Mouse (Mus musculus) MN1 (cell line): ENCODE measurements around the gene Kcna7.
A peak's percentile ranks its signal among the peaks of the same experiment; 100 is the strongest.

Experiments
- DNase-seq: peaks from one replicate; pipeline ENCODE4 v3.0.0-alpha.2; 2016; ENCODE audit warnings: low spot score

Kcna7 gene

DNA sequence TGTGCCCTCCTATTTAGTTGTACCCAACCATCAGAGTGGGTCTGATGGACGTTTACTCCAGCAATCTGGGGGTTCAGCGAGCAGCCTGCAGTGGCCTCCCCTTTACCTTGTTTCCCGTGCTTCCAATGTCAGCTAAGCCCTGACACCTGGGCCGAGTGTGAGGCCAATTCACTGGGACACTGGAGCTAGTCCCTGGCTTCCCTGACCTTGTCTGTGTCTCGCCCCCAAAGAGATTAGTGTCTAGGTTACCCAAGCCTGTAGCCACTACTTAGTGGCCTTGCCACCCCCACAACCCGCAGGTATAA lies 15.1 kb downstream of the Kcna7 start, which contains the start of gene Lhb:
Gene Lhb (plus strand): TSS at position 206 of the 305 bp plus-strand sequence.
- DNase-seq: no peak

GRCm38 (mm10) chr7:45421194-45421593 lies 15.7 kb downstream of the Kcna7 start:
- no peak for DNase-seq

GRCm38 (mm10) chr7:45426556-45426955 lies 21.1 kb downstream of the Kcna7 start:
- DNase-seq: no peak

DNA sequence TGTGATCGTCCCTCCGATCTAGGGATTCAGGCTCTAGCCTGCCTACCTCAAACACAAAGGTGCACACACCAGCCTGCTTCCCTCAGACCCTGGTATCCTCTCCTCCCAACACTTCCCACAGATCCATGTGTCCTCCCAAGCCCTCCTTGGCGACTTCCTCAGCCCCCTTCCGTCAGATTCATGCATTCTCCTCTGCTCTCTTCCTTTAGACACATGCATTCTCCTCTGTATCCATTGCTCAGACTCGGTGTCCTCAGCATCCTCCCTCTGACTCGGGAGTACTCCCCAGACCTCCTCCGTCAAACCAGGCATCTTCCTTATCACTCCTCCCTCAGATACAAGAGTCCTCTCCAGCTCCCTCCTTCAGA lies 28.4 kb downstream of the Kcna7 start:
- DNase-seq: no peak

DNA sequence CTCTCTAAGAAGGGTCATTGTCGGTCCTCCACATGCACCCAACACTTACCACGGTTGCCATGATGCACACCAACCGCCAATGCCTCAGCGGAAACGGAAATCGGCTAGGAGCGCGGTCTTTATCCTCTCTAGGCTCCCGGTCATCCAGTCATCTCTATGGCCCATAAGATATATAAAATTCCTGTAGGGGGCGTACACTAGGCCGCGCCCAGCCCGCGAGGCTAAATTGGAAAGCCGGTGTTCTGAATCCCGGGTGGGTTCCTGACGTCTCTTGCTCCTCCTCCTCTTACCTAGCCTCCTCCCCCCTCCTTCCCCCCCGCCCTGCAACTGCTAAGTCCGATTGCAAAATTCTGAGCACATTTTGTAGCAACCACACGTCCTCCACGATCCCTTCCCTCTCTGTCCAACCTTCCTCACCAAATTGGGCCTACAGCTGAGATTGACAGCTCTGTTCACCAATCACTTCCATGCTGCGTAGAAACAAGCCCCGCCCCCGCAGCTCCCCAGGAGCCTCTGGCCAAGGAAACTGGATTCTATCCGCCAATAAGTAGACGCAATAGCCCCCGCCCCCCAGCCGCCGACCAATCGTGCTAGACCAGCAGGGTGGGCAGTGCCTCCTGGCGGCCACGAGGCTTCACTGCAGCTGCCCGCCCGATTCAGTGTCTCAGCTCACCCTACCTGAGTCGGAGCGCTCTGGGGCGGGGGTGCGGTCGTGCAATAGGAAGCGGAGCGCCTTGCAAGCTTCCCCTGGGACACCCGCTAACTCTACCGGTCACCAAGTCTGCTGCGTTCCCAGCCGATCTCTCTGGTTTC lies 29.0 kb downstream of the Kcna7 start, which contains the start of gene Gys1:
Gene Gys1 (plus strand): TSS at position 642 of the 813 bp plus-strand sequence.
- DNase-seq: peak; percentile 99

- DNase-seq: no peak
These were observed 29.6 kb downstream of the Kcna7 start for GRCm38 (mm10) chr7:45435038-45435437.

GRCm38 (mm10) chr7:45436444-45436843 lies 31.0 kb downstream of the Kcna7 start:
- DNase-seq: no peak

GRCm38 (mm10) chr7:45437046-45437445 lies 31.6 kb downstream of the Kcna7 start:
- no peak for DNase-seq

DNA sequence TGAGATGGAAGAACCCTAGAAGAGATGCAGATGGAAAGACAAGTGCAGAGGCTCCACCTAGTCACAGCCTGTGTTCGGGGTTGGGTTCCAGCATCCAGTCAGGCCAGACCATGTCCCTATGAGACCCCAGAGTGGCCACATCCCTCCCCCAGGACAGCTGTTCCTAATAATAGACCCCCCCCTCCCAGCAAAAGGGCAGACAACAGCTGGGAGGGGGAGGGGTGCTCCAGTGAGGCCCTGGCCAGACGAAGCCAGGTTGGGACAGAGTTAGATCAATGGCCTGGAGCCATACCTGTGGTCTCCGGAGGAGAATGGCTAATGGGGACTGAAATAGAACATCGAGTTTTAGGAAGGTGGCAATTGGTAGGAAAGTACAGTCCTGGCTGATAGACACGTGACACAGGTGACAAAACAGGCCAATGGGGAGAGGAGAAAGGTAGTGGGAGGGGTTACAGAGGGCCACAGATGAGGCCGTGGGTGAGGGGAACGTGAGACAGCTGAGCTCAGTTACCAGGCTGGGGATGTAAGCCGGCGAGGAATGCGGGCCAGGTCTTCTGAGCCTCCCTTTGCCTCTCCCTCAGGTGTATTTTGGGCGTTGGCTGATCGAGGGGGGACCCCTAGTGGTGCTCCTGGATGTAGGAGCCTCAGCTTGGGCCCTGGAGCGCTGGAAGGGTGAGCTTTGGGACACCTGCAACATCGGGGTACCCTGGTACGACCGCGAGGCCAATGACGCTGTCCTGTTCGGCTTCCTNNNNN lies 32.2 kb downstream of the Kcna7 start, which contains the start of gene Ruvbl2:
Gene Ruvbl2 (minus strand): TSS at position 576 of the 756 bp plus-strand sequence.
- no peak for DNase-seq

DNA sequence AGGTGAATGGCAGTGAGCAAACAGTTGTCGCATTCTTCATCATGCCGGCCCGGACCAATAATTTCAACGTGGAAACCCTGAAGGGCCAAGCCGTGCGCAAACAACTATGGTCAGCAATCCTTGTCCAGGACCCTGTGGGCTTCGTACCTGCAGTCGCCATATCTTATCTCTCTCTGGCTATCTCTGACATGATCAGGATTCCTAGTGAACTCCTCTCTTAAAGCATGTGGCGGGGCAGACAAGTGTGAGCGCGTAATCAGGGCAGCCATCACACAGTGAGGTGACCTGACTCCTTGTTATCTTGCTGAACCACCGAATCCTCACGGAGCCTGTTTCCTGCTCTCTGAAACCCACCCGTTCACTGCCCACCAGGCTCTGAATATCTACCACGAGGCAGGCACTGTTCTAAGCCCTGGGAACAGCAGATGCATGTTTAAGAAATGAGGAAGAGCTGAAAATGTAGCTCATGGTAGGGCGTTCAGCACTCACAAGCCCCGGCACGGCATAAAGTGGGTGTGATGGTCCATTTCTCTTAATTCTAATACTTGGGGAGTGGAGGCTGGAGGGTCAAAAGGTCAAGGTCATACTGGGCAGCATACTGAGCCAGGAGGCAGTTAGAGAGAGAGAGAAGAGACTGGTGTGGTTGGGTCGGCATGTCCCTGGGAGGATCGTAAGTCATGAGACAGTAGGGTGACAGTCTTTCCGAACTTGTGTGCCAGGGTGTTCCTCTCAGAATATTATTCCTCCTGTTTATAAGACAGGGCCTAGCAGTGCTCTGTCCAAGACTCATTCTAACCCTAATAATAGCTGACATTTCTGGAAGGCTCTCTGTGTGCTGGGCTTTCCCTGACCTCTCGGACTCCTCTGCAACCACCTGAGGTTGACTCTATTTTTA lies 38.3 kb downstream of the Kcna7 start:
- DNase-seq: no peak

DNA sequence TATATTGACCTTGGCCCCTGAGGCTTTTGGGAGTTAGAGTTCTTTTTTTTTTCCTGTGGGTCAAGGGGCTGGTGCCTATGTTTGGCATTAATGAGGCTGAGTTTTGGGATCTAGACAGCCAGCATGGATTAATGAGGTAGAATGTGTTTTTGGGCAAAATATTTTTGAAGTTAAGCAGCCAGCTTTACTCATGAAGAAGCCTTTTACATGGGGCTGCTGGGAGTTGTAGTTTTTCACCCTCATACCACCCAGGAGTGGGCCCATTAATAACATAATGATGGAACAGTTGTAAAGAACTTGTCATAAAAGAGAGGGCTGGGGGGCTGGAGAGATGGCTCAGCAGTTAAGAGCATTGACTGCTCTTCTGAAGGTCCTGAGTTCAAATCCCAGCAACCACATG lies 41.1 kb downstream of the Kcna7 start:
- DNase-seq: no peak

DNA sequence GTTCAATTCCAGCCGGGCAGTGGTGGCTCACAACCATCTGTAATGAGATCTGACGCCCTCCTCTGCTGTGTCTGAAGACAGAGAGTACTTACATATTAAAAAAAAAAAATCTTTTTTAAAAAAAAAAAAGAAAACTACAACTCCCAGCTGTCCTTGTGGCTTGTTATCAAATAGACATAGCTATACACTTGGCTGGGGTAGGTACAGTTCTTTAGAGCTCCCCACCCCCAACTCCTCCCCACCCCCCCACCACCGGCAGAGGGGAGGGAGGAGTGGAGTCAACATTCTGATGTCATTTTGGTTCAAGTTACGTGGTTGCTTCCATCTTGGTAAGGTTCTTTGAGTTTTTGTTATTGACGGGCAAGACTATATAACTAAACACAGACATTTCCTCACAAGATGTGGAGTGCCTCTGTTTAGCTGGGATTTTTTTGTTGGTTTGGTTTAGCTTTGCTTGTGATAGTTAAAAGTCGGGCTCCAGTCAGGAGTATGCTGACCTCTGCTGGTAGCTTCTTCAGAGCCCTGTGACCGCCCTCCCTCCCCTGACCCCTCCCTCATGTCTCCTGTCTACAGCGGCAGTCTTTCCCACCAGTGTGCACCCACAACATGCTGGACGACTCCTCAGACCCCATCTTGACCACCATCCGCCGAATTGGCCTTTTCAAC lies 42.0 kb downstream of the Kcna7 start:
- DNase-seq: peak; percentile 58

GRCm38 (mm10) chr7:45449974-45450373 lies 44.5 kb downstream of the Kcna7 start:
- no peak for DNase-seq

- DNase-seq: peak; percentile 85
These were observed 46.0 kb downstream of the Kcna7 start for GRCm38 (mm10) chr7:45451344-45451982.

- DNase-seq: no peak
These were observed 49.5 kb downstream of the Kcna7 start for GRCm38 (mm10) chr7:45454971-45455370.

DNA sequence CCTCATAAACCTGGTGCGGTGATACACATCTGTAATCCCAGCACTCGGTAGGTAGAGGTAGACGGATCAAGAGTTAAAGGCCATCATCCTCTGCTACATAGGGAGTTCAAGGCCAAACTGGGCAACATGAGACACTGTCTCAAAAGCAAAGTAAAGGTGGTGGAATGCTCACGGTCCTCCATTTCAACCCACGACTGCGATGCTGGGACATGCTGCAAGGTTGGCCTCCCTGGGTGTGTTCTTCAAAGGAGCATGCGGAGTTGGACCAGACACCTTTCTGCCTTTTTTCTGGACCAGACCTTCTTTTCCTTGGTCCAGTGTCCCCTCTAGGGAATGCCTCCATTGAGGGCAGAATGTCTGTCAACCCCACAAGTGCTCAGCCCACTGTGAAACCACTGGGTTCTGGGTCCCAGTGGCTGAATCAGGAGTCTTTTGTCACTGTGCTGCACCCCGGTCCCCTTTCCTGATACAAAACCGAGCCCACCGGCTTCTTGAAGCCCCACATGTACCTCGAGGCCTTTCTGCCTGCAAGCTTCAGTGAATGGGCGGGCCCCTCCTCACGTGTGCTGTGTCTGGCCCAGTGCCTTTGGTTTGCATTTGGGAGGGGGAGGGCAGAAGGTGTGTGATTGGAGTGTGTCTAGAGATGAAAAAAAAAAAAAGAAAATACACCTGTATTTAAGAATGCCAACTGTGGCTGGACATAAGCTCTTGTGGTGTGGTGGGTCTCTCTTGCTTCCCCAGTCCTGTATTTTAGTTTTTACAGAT lies 50.7 kb downstream of the Kcna7 start:
- peak; percentile 26 for DNase-seq

DNA sequence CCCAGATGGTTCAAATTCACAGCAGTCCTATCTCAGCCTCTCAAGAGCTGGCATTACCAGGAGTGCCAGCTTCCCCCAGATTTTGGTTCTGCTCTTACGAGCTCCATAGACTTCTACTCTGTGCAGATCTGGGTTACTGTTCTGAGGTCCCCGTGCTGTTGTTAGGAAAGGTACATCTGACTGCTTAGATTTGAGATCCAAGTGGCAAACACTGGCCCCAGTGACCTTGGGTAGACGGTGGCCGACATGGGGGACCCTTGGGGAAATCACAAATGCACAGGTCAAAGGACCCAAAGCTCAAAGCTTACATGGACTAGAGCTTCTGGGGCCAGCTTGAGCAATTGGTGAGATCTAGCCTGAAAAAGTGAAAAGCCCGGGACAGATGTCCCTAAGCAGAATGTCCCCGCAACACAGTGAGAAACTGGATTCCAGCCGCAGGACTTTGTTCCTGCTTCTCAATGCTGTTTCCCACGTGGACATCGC lies 51.3 kb downstream of the Kcna7 start:
- no peak for DNase-seq

- DNase-seq: peak; percentile 55
These were observed 52.0 kb downstream of the Kcna7 start for GRCm38 (mm10) chr7:45457204-45458060.
